Comparison of ENCODE assay signal across 8 mouse cellular contexts in genomic region chr15:7931605-7932008, GRCm38 (mm10).
DNase-seq lines count a peak whose midpoint lies in the region; TF ChIP-seq lines count a peak whose summit lies in the region.

No protein-coding gene starts in this region.

- H3K4me3 ChIP-seq in myocyte = no peak overlapping the region

- no peak overlapping the region for H3ac ChIP-seq in myocyte (ENCODE audit: control insufficient read depth, insufficient read length)

- H3K79me2 ChIP-seq in myocyte (ENCODE audit: control insufficient read depth, insufficient read depth) = no peaks in the 10 kb centered on the region

- no peak for TF ChIP-seq POLR2A in myocyte (IDR thresholded peaks at IDR 0.05; ENCODE audit: insufficient read length, low read depth)

- H3K27me3 ChIP-seq in myocyte (ENCODE audit: control insufficient read depth, insufficient read depth, insufficient read length) = no peaks in the 10 kb centered on the region

- peak; percentile 34 to 38 for DNase-seq in layer of hippocampus, adult 18-20 months (ENCODE audit: low spot score in 2 of 2)
- DNase-seq in layer of hippocampus, postnatal 10 days (ENCODE audit: low spot score in 2 of 2) = no peak
- peak; percentile 85 for DNase-seq in gastrocnemius, postnatal 25 days
- DNase-seq in layer of hippocampus, adult 9-11 months = peak; percentile 70
- no peak for DNase-seq in thymus, postnatal 0 days (ENCODE audit: low spot score)
- no peak for DNase-seq in spleen, adult 18-20 months
- no peak for DNase-seq in embryo, embryonic 9.5 days (ENCODE audit: extremely low spot score)

- no peaks in the 10 kb centered on the region for H3K36me3 ChIP-seq in myocyte (ENCODE audit: control insufficient read depth, insufficient read depth)

- H3K4me2 ChIP-seq in myocyte (ENCODE audit: low read depth) = peak overlapping the region; percentile 73

TF ChIP-seq in myocyte, 11 proteins besides CTCF, POLR2A, EP300 and RAD21:
- TF ChIP-seq TCF3 (IDR thresholded peaks at IDR 0.05; ENCODE audit: insufficient read length, low read depth) (peak; percentile 81), SRF (IDR thresholded peaks at IDR 0.05; ENCODE audit: control insufficient read depth, insufficient read length, low read depth) (no peak), MYOG (IDR thresholded peaks at IDR 0.05; ENCODE audit: control insufficient read depth in 1 of 3, insufficient read depth in 1 of 3, insufficient read length in 2 of 3, low read depth in 2 of 3) (peak; percentile 28 to 91 (median 82)), REST (IDR thresholded peaks at IDR 0.05; ENCODE audit: insufficient read depth, insufficient read length) (no peak), POLR2AphosphoS2 (IDR thresholded peaks at IDR 0.05; ENCODE audit: insufficient read length, low read depth) (no peak), CEBPB (IDR thresholded peaks at IDR 0.05; ENCODE audit: insufficient read depth, poor library complexity, severe bottlenecking) (peak; percentile 100), MAX (IDR thresholded peaks at IDR 0.05; ENCODE audit: low read depth) (peak; percentile 48), USF1 (IDR thresholded peaks at IDR 0.05; ENCODE audit: low read depth) (peak; percentile 100), TCF12 (IDR thresholded peaks at IDR 0.05; ENCODE audit: insufficient read depth, poor library complexity, severe bottlenecking) (peak; percentile 91), MYOD1 (IDR thresholded peaks at IDR 0.05; ENCODE audit: control insufficient read depth in 1 of 3, insufficient read length in 2 of 3, low read depth in 2 of 3) (peak; percentile 87 to 93 (median 89)), E2F4 (IDR thresholded peaks at IDR 0.05; ENCODE audit: insufficient read depth) (no peak)
TF ChIP-seq in myocyte: peak in this region for 7.

Comparison
In these comparisons a context has a peak if more than half of its experiments do, and no peak if none do; other contexts are left out.
1. DNase-seq: peak in layer of hippocampus, adult 18-20 months (2 of 2), gastrocnemius, postnatal 25 days (single experiment) and layer of hippocampus, adult 9-11 months (single experiment); none in layer of hippocampus, postnatal 10 days (0 of 2), thymus, postnatal 0 days (single experiment), spleen, adult 18-20 months (0 of 2) and embryo, embryonic 9.5 days (single experiment).